Mouse (Mus musculus) midbrain, embryonic 15.5 days (tissue): ENCODE data around the gene Lgi1. TPM values are rescaled to one million over a fixed set of nuclear protein-coding genes. Genes with fewer than 3 reads are reported as not detected.

Source experiments
- ATAC-seq: fragments of 200-750 bp; cut with Nextera tagmentation; replicated peaks from 2 replicates; pipeline ENCODE4 v1.8.0; 2017; ENCODE audit warnings: moderate TSS enrichment
- H3K27ac ChIP-seq: fragments of 300-500 bp; sonication (generic); 2 replicates; pipeline ENCODE4 v1.5.1; 2015; ENCODE audit warnings: mild to moderate bottlenecking, inconsistent platforms
- H3K27me3 ChIP-seq: fragments of 300-500 bp; sonication (generic); replicated peaks from 2 replicates; pipeline ENCODE4 v1.6.1; 2015; ENCODE audit warnings: inconsistent platforms
- H3K36me3 ChIP-seq: fragments of 300-500 bp; sonication (generic); replicated peaks from 2 replicates; pipeline ENCODE4 v1.6.1; 2015; ENCODE audit warnings: inconsistent platforms
- H3K4me1 ChIP-seq: fragments of 300-500 bp; sonication (generic); 2 replicates; pipeline ENCODE4 v1.6.1; 2015; ENCODE audit warnings: inconsistent platforms
- H3K4me2 ChIP-seq: fragments of 300-500 bp; sonication (generic); 2 replicates; pipeline ENCODE4 v1.6.1; 2015; ENCODE audit warnings: inconsistent platforms, mild to moderate bottlenecking, moderate library complexity
- H3K4me3 ChIP-seq: fragments of 300-500 bp; sonication (generic); 2 replicates; pipeline ENCODE4 v1.5.1; 2015; ENCODE audit warnings: mild to moderate bottlenecking, inconsistent platforms
- H3K9ac ChIP-seq: fragments of 300-500 bp; sonication (generic); 2 replicates; pipeline ENCODE4 v1.6.1; 2015; ENCODE audit warnings: mild to moderate bottlenecking, inconsistent platforms
- H3K9me3 ChIP-seq: fragments of 300-500 bp; sonication (generic); 2 replicates; pipeline ENCODE4 v1.6.1; 2016; ENCODE audit warnings: inconsistent platforms
- WGBS: fragments of 180-500 bp; shearing (Covaris S2); methylation state at CpG from one replicate; pipeline ENCODE4 v1.1.7; 2015; ENCODE audit warnings: mixed read lengths; 5-methylcytosine and 5-hydroxymethylcytosine counted together
- polyA plus RNA-seq: library from polyadenylated mRNA; unstranded; fragments of >200 nt; fragmentation: Nextera tagmentation; extraction: Ambion mirVana; gene quantifications from 2 replicates; pipeline ENCODE4 v1.2.1, GENCODE M21; 2015

Lgi1 gene
- polyA plus RNA-seq, 1 experiment from 2014 or later: 20.7 TPM

DNA sequence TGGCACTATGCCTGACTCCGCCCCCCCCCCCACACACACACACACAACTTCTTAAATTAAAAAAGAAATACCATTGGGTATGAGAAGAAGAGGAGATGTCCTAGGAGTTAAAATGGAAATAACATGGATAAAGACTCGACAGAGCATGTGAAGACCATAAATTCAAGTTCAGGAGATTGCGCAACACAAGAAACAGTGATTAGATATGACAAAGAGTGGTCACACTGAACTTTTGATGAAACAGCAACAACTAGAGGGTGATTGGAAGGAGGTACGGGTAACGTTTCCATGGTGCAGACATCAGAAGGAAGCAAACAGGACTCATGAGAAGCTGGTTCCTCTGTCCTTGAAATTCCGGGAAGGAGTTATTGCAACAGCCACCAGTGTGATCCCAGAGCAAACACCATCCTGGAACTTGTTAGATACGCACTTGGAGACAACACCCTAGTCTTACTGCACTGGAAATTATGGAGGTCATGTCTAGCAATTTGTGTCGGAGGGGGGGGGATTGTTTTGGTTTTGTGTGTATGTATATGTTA lies 22.0 kb upstream of the Lgi1 start:
- H3K9me3 ChIP-seq: no peaks in the 10 kb centered on the region
- no peak overlapping the region for H3K27ac ChIP-seq
- no peak overlapping the region for H3K9ac ChIP-seq
- H3K4me1 ChIP-seq: peaks cover 11% of the 10 kb centered on the region
- H3K4me2 ChIP-seq: no peak overlapping the region
- H3K36me3 ChIP-seq: no peaks in the 10 kb centered on the region
- no peak overlapping the region for H3K4me3 ChIP-seq
- ATAC-seq: no peak
- no peaks in the 10 kb centered on the region for H3K27me3 ChIP-seq
- WGBS: 93% methylated on average over 8 of the region's 8 CpGs

GRCm38 (mm10) chr19:38244748-38245147 lies 19.6 kb upstream of the Lgi1 start:
- Histone ChIP-seq H3K4me2 (no peak overlapping the region), H3K9me3 (no peaks in the 10 kb centered on the region), H3K36me3 (no peaks in the 10 kb centered on the region), H3K4me3 (no peak overlapping the region), H3K27me3 (no peaks in the 10 kb centered on the region), H3K9ac (no peak overlapping the region), H3K27ac (no peak overlapping the region), H3K4me1 (peaks cover 5% of the 10 kb centered on the region)
- WGBS: 63% methylated on average over 8 of the region's 8 CpGs
- ATAC-seq: no peak

DNA sequence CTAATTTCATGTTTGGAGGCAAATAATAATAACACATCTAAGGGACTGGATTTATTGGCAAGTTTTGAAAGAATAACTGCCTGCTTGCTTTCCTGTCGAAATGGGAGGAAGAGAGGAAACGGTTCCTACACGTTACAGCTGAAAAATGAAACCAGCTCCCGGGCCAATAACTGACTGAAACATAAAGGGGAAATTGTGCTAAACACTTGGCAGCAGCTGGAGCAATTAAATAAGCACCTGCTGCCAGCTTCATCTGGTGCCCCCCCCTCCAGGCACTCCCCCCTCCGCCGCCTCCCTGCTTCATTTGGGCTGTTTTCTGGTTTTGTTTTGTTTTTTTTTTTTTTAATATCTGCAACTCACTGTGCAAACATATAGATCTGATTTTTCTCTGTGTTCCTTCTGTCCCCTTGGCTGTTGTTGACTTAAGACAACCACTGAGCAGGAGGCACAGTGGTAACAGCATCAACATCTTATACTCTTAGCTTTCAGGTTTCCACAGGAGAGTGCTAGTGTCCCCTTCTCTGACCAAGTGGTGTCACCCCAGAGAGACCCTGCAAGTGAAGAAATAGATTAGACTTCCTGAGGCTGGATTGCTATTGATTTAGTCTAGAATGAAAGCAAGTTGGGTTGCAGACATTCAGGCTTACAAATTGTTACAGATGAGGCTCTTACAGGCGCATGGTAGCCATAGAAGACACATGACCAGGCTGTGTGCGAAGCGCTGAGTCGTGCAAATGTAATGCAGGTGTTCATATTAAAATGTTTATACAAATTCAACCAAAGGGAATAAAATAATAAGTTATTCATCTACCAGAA lies 18.8 kb upstream of the Lgi1 start:
- H3K27me3 ChIP-seq: no peaks in the 10 kb centered on the region

DNA sequence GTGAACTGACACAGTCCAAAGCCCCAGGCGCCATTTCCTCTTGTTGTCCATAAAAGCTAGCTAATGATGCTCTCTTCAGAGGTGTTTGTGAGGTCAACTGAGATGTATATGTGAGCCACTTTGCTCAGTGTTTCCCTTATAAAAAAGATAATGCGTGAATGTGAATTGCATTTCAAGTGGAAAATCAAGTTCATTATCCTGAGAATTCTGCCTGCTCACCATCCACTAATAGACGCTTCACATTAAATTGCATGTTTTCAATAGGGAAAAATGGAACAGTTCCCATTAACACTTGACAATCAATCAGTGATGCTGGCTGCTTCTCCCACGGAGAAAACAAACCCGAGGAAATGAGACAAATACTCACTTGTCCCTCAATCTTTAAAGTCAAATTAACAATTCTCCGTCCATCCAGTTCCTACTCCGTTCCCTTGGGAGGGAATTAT lies 18.1 kb upstream of the Lgi1 start:
- Histone ChIP-seq H3K27ac (peak overlapping the region; percentile 42; the same call in 1 of the 2 replicates), H3K9ac (no peak overlapping the region), H3K9me3 (no peaks in the 10 kb centered on the region), H3K4me1 (peaks cover 5% of the 10 kb centered on the region), H3K4me2 (no peak overlapping the region), H3K36me3 (no peaks in the 10 kb centered on the region), H3K4me3 (no peak overlapping the region), H3K27me3 (no peaks in the 10 kb centered on the region)
- peak; percentile 51 for ATAC-seq
- 43% methylated on average over 7 of the region's 7 CpGs for WGBS

More for the DNA sequence above, 18.8 kb upstream of the Lgi1 start:
- 63% methylated on average over 10 of the region's 10 CpGs for WGBS
- no peak overlapping the region for H3K9ac ChIP-seq
- H3K36me3 ChIP-seq: no peaks in the 10 kb centered on the region
- H3K9me3 ChIP-seq: no peaks in the 10 kb centered on the region
- H3K4me2 ChIP-seq: no peak overlapping the region
- H3K4me1 ChIP-seq: peaks cover 5% of the 10 kb centered on the region
- ATAC-seq: peak; percentile 55
- no peak overlapping the region for H3K4me3 ChIP-seq
- H3K27ac ChIP-seq: peak overlapping the region; percentile 42; the same call in 1 of the 2 replicates

DNA sequence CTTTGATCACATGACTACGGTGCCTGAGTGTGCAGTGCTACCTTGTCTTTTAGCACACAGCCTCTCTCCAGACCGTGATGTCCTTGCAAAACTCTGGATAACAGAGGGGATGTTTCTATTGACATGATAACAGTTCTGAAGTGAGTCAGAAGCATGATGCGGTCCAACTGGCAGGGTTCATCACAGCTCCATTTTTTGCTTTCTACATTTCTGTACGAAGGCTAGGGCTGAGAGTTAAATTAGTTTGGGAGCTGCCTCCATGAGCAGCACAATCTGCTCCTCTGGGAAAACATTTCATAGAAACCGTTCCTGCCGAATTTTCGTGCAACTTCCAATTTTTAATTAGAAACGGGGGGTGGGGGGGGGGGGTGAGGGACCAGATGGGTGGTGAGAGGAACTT lies 14.7 kb upstream of the Lgi1 start:
- no peak overlapping the region for H3K27ac ChIP-seq
- no peaks in the 10 kb centered on the region for H3K9me3 ChIP-seq
- H3K36me3 ChIP-seq: no peaks in the 10 kb centered on the region
- ATAC-seq: no peak
- WGBS: 82% methylated on average over 8 of the region's 8 CpGs
- peaks cover 5% of the 10 kb centered on the region for H3K4me1 ChIP-seq
- H3K9ac ChIP-seq: no peak overlapping the region
- H3K4me3 ChIP-seq: no peak overlapping the region
- no peak overlapping the region for H3K4me2 ChIP-seq
- H3K27me3 ChIP-seq: no peaks in the 10 kb centered on the region

DNA sequence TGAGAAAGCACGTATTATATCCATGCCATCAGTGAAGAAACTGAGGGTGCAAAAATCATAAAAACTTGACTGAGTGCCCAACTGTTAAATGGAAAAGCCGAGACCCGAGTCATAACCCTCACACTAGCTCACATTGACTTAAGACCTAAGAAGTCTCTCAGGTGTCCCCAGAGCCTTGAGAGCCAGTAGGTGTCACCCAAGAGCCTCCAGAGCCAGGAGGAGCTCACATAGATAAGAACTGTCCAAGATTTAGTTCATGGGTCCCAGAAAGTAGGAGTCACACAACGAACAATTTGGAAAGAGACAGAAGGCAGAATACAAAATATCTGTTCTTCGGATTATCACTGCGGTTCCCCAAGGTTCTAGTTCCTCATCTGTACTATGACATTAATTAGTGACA lies 10.5 kb upstream of the Lgi1 start:
- 73% methylated on average over 6 of the region's 6 CpGs for WGBS

DNA sequence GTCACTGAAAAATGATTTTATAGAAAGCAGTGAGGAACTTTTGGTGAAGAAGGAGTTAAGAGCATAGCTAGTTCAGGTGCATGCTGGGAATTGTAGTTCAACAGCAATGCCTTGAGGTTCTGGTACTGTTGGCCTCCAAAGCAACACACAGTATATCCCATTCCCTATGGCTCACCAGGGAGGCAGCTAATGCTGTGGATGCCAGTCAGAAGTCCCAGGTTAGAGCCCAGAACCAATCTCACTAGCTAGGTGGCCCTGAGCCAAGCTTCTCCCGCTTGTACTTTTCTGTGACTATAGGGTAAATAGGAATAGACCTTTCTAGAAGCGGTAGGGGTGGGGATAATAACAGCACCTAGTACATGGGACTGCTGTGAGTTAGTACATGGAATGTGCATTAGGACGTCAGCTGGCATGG lies 5.7 kb upstream of the Lgi1 start:
- 83% methylated on average over 3 of the region's 3 CpGs for WGBS
- Histone ChIP-seq H3K4me2 (no peak overlapping the region), H3K4me1 (peaks cover 7% of the 10 kb centered on the region), H3K27ac (no peak overlapping the region), H3K27me3 (no peaks in the 10 kb centered on the region), H3K9ac (no peak overlapping the region), H3K36me3 (no peaks in the 10 kb centered on the region), H3K4me3 (no peak overlapping the region), H3K9me3 (no peaks in the 10 kb centered on the region)
- peak; percentile 72 for ATAC-seq

More for the DNA sequence above, 10.5 kb upstream of the Lgi1 start:
- Histone ChIP-seq H3K27ac (no peak overlapping the region), H3K4me1 (no peaks in the 10 kb centered on the region), H3K27me3 (no peaks in the 10 kb centered on the region), H3K9me3 (no peaks in the 10 kb centered on the region), H3K9ac (no peak overlapping the region), H3K4me3 (no peak overlapping the region), H3K36me3 (no peaks in the 10 kb centered on the region), H3K4me2 (no peak overlapping the region)
- no peak for ATAC-seq

GRCm38 (mm10) chr19:38259436-38259835 lies 4.9 kb upstream of the Lgi1 start:
- H3K9ac ChIP-seq: no peak overlapping the region

GRCm38 (mm10) chr19:38260346-38260745 lies 4.0 kb upstream of the Lgi1 start:
- Histone ChIP-seq H3K9me3 (no peaks in the 10 kb centered on the region), H3K9ac (no peak overlapping the region), H3K36me3 (no peaks in the 10 kb centered on the region), H3K4me1 (peaks cover 11% of the 10 kb centered on the region), H3K4me3 (no peak overlapping the region), H3K27ac (no peak overlapping the region), H3K4me2 (no peak overlapping the region), H3K27me3 (no peaks in the 10 kb centered on the region)
- no peak for ATAC-seq
- WGBS: 62% methylated on average over 4 of the region's 4 CpGs

More at GRCm38 (mm10) chr19:38259436-38259835, 4.9 kb upstream of the Lgi1 start:
- Histone ChIP-seq H3K9me3 (no peaks in the 10 kb centered on the region), H3K4me2 (no peak overlapping the region), H3K4me1 (peaks cover 11% of the 10 kb centered on the region), H3K27ac (peak overlapping the region; percentile 27; the same call in 1 of the 2 replicates), H3K4me3 (no peak overlapping the region), H3K27me3 (no peaks in the 10 kb centered on the region), H3K36me3 (no peaks in the 10 kb centered on the region)
- 82% methylated on average over 3 of the region's 3 CpGs for WGBS
- ATAC-seq: 0 out of 2 replicates have a peak, but pooled peaks have one; percentile 6

- ATAC-seq: no peak
- 87% methylated on average over 5 of the region's 5 CpGs for WGBS
Observed at GRCm38 (mm10) chr19:38261351-38261750, 3.0 kb upstream of the Lgi1 start.

DNA sequence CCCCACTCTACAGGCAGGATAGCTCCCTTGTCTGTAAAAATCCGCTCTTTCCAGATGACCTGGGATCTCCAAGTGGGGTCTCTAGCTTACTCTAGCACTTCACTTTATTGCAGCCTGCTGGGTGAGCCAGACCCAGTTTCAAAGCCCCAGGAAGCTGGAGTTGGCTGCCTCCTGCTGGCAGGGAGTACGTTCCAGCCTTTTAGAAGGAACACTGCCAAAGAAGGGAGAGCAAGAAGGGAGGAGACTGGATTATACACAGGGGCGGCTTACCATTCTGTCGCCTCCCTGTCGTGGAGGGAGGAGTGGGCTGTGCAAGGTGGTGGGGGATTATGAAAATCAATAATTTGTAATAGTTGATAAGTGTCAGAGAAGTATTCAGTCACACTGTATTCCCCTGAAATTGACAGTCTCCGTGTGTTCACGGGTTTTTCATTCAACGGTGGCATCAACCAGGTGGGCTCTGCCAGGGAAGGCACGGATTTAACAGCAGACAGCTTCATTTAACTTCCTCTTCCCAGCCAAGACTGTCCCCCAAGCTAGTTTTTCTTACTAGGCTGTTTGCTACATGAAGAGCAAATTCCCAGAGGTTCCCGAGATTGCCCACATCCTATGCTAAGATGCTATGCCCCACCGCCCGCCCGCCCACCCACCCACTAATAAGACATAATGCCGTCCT lies 369 bp upstream of the Lgi1 start:
- Histone ChIP-seq H3K4me3 (peak overlapping the region; percentile 32), H3K9ac (peak overlapping the region; percentile 37), H3K36me3 (no peaks in the 10 kb centered on the region), H3K4me2 (peak overlapping the region; percentile 56), H3K27me3 (no peaks in the 10 kb centered on the region), H3K4me1 (peaks cover 11% of the 10 kb centered on the region), H3K9me3 (no peaks in the 10 kb centered on the region), H3K27ac (peak overlapping the region; percentile 81)
- ATAC-seq: peak; percentile 79
- WGBS: 10% methylated on average over 14 of the region's 14 CpGs

More at GRCm38 (mm10) chr19:38261351-38261750, 3.0 kb upstream of the Lgi1 start:
- H3K27me3 ChIP-seq: no peaks in the 10 kb centered on the region
- H3K9ac ChIP-seq: no peak overlapping the region
- no peaks in the 10 kb centered on the region for H3K9me3 ChIP-seq
- H3K4me2 ChIP-seq: no peak overlapping the region
- no peak overlapping the region for H3K4me3 ChIP-seq
- H3K4me1 ChIP-seq: peaks cover 11% of the 10 kb centered on the region
- no peaks in the 10 kb centered on the region for H3K36me3 ChIP-seq
- H3K27ac ChIP-seq: no peak overlapping the region

GRCm38 (mm10) chr19:38265767-38266166 lies 1.4 kb downstream of the Lgi1 start:
- H3K4me2 ChIP-seq: peak overlapping the region; percentile 56
- ATAC-seq: no peak
- 80% methylated on average over 5 of the region's 5 CpGs for WGBS
- H3K4me3 ChIP-seq: peak overlapping the region; percentile 32
- no peaks in the 10 kb centered on the region for H3K27me3 ChIP-seq
- H3K9ac ChIP-seq: peak overlapping the region; percentile 37
- H3K4me1 ChIP-seq: peaks cover 8% of the 10 kb centered on the region
- H3K9me3 ChIP-seq: no peaks in the 10 kb centered on the region
- H3K36me3 ChIP-seq: no peaks in the 10 kb centered on the region
- H3K27ac ChIP-seq: peak overlapping the region; percentile 81; the same call in 1 of the 2 replicates
